Mouse (Mus musculus): ENCODE measurements around the gene Cldn13. TPM values are rescaled to one million over a fixed set of nuclear protein-coding genes. Genes with fewer than 3 reads are reported as not detected.

The Cldn13 gene
- polyA plus RNA-seq, 1 experiment from 2014 or later: 208 TPM

DNA sequence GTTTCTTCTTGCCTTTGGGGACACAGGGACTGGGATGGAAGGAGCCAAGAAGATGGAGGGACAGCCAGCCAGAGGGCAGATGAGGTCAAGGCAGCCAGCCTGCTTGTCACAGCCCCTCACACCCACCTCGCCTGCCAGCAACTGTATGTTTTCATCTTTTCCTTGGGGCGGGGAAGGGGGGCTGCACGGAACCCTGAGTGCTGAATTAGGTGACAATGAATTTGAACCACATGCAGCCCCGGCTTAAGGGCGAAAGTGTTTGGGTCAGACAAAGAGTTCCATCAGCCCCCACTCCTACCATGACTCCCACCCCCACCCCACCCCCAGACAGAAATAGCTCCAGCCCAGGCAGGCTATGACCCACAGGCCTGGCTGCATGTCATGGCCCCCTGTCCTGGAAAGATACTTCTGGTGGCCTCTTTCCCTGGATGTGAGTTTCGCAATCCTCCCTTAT, 24.7 kb downstream of the Cldn13 start:
- Histone ChIP-seq H3K27me3 (replicated peaks) (peaks cover 13% of the 10 kb centered on the region; the same call in 1 of the 2 replicates), H3K27ac (no peak overlapping the region), H3K4me3 (no peak overlapping the region), H3K9ac (no peak overlapping the region), H3K4me1 (no peaks in the 10 kb centered on the region), H3K4me2 (no peak overlapping the region), H3K36me3 (no peaks in the 10 kb centered on the region), H3K9me3 (replicated peaks) (no peaks in the 10 kb centered on the region)
- 72% methylated on average over 6 of the region's 6 CpGs for whole genome bisulfite sequencing (ENCODE audit: insufficient replicate concordance)
- ATAC-seq: no peak

- Histone ChIP-seq H3K4me1 (no peaks in the 10 kb centered on the region), H3K9ac (no peak overlapping the region), H3K4me2 (no peak overlapping the region), H3K4me3 (no peak overlapping the region), H3K9me3 (replicated peaks) (no peaks in the 10 kb centered on the region), H3K27ac (no peak overlapping the region), H3K27me3 (replicated peaks) (peaks cover 13% of the 10 kb centered on the region; the same call in 1 of the 2 replicates), H3K36me3 (no peaks in the 10 kb centered on the region)
- ATAC-seq: no peak
- 74% methylated on average over 7 of the region's 7 CpGs for WGBS (ENCODE audit: insufficient replicate concordance)
Observed at GRCm38 (mm10) chr5:134888505-134888904, 26.8 kb downstream of the Cldn13 start.

- WGBS (ENCODE audit: insufficient replicate concordance): 40% methylated on average over 18 of the region's 18 CpGs
- Histone ChIP-seq H3K9ac (no peak overlapping the region), H3K4me1 (no peaks in the 10 kb centered on the region), H3K27me3 (replicated peaks) (peaks cover 13% of the 10 kb centered on the region; the same call in 1 of the 2 replicates), H3K4me2 (no peak overlapping the region), H3K36me3 (no peaks in the 10 kb centered on the region), H3K9me3 (replicated peaks) (no peaks in the 10 kb centered on the region), H3K27ac (no peak overlapping the region; the same call in 1 of the 2 replicates), H3K4me3 (no peak overlapping the region)
- no peak for ATAC-seq
Observed at GRCm38 (mm10) chr5:134887447-134888335, 27.6 kb downstream of the Cldn13 start.

- 54% methylated on average over 3 of the region's 3 CpGs for WGBS (ENCODE audit: insufficient replicate concordance)
- Histone ChIP-seq H3K9ac (no peak overlapping the region), H3K9me3 (replicated peaks) (no peaks in the 10 kb centered on the region), H3K36me3 (no peaks in the 10 kb centered on the region), H3K27me3 (replicated peaks) (peaks cover 11% of the 10 kb centered on the region; the same call in 1 of the 2 replicates), H3K4me1 (no peaks in the 10 kb centered on the region), H3K27ac (no peak overlapping the region), H3K4me2 (no peak overlapping the region), H3K4me3 (no peak overlapping the region)
- no peak for ATAC-seq
Observed at GRCm38 (mm10) chr5:134883077-134883476, 32.2 kb downstream of the Cldn13 start.

GRCm38 (mm10) chr5:134876801-134877200, 38.5 kb downstream of the Cldn13 start:
- Histone ChIP-seq H3K4me2 (no peak overlapping the region), H3K4me1 (0 out of 2 replicates have a peak, but pooled peaks cover 3% of the 10 kb centered on the region), H3K27me3 (replicated peaks) (0 out of 2 replicates have a peak, but pooled peaks cover 10% of the 10 kb centered on the region), H3K27ac (no peak overlapping the region), H3K4me3 (no peak overlapping the region), H3K36me3 (no peaks in the 10 kb centered on the region), H3K9me3 (replicated peaks) (no peaks in the 10 kb centered on the region), H3K9ac (no peak overlapping the region)
- no peak for ATAC-seq
- WGBS (ENCODE audit: insufficient replicate concordance): 61% methylated on average over 10 of the region's 10 CpGs

DNA sequence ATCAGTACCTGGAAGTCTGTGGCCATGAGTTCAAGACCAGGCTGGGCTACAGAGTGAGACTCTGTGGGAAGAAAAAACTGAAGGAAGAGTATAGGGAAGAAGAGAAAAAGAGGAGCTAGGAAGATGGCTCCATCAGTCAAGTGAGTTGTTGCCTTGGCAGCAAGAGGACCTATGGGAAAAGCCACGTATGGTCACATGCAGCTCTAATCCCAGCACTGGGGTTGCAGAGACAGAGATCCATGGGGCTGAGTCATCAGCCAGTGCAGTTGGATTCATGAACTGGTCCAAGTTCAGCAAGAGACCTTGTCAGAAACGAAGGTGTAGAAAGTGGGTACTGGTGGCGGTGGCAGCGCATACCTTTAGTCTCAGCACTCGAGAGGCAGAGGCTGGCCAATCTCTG, 40.1 kb downstream of the Cldn13 start:
- Histone ChIP-seq H3K4me1 (0 out of 2 replicates have a peak, but pooled peaks cover 3% of the 10 kb centered on the region), H3K27me3 (replicated peaks) (0 out of 2 replicates have a peak, but pooled peaks cover 10% of the 10 kb centered on the region), H3K27ac (no peak overlapping the region), H3K4me3 (no peak overlapping the region), H3K9me3 (replicated peaks) (no peaks in the 10 kb centered on the region), H3K4me2 (no peak overlapping the region), H3K36me3 (no peaks in the 10 kb centered on the region), H3K9ac (no peak overlapping the region)
- WGBS (ENCODE audit: insufficient replicate concordance): 69% methylated on average over 5 of the region's 5 CpGs
- ATAC-seq: no peak

- Histone ChIP-seq H3K27me3 (replicated peaks) (0 out of 2 replicates have a peak, but pooled peaks cover 10% of the 10 kb centered on the region), H3K9me3 (replicated peaks) (no peaks in the 10 kb centered on the region), H3K4me2 (no peak overlapping the region), H3K27ac (no peak overlapping the region), H3K36me3 (no peaks in the 10 kb centered on the region), H3K4me1 (0 out of 2 replicates have a peak, but pooled peaks cover 3% of the 10 kb centered on the region), H3K4me3 (no peak overlapping the region), H3K9ac (no peak overlapping the region)
- WGBS (ENCODE audit: insufficient replicate concordance): 67% methylated on average over 21 of the region's 21 CpGs
- no peak for ATAC-seq
Observed at GRCm38 (mm10) chr5:134873956-134874879, 41.1 kb downstream of the Cldn13 start.

DNA sequence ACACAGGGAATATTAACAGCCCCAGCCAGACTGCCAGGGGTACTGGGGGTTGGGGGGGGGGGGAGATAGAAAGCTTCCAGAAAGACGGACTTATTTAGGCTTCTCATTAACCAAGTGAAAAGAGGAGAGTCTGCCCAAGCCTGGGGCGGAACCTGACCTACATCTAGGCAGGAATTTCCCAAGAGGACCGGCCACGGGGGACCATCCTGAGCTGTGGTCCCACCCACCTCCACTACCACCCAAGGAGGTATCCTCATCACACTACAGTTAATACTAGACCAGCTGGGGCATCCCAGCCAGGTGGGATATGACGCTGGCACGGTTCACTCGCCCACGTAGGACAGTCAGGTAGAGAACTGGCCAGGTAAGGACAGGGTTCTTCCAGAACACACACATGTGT, 42.3 kb downstream of the Cldn13 start:
- no peaks in the 10 kb centered on the region for H3K36me3 ChIP-seq
- WGBS (ENCODE audit: insufficient replicate concordance): 66% methylated on average over 8 of the region's 8 CpGs
- H3K9me3 ChIP-seq (replicated peaks): no peaks in the 10 kb centered on the region
- no peak overlapping the region for H3K9ac ChIP-seq
- no peak overlapping the region for H3K27ac ChIP-seq
- H3K4me2 ChIP-seq: no peak overlapping the region
- 0 out of 2 replicates have a peak, but pooled peaks cover 12% of the 10 kb centered on the region for H3K27me3 ChIP-seq (replicated peaks)
- 0 out of 2 replicates have a peak, but pooled peaks cover 3% of the 10 kb centered on the region for H3K4me1 ChIP-seq
- no peak overlapping the region for H3K4me3 ChIP-seq
- ATAC-seq: no peak

GRCm38 (mm10) chr5:134872597-134872996, 42.7 kb downstream of the Cldn13 start:
- 58% methylated on average over 5 of the region's 5 CpGs for WGBS (ENCODE audit: insufficient replicate concordance)
- no peak overlapping the region for H3K27ac ChIP-seq
- H3K36me3 ChIP-seq: no peaks in the 10 kb centered on the region

DNA sequence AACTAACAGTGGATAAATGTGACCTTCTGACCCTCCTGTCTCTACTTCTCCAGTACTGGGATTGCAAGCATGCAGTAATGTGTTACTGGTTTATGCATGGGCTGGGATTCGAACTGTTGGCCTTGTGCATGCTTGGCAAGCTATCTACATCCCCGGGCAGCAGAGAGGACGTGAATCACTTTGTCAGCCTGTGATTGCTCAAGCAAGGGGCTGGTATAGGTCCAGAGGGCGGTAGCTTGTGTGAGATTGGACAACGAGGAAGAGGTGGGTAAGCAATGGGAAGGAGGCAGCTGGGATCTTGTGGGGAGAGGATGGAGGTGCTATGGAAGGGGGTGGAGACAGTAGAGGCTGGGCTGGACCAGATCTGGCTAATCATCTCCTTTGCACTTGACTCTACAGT, 46.8 kb downstream of the Cldn13 start:
- no peak overlapping the region for H3K9ac ChIP-seq
- H3K9me3 ChIP-seq (replicated peaks): no peaks in the 10 kb centered on the region
- H3K4me3 ChIP-seq: no peak overlapping the region
- H3K27ac ChIP-seq: no peak overlapping the region
- H3K4me1 ChIP-seq: no peaks in the 10 kb centered on the region
- no peak for ATAC-seq
- H3K36me3 ChIP-seq: no peaks in the 10 kb centered on the region
- 50% methylated on average over 5 of the region's 5 CpGs for WGBS (ENCODE audit: insufficient replicate concordance)
- H3K27me3 ChIP-seq (replicated peaks): peaks cover 10% of the 10 kb centered on the region; the same call in 1 of the 2 replicates
- no peak overlapping the region for H3K4me2 ChIP-seq

More at GRCm38 (mm10) chr5:134872597-134872996, 42.7 kb downstream of the Cldn13 start:
- H3K27me3 ChIP-seq (replicated peaks): peaks cover 13% of the 10 kb centered on the region; the same call in 1 of the 2 replicates
- no peaks in the 10 kb centered on the region for H3K9me3 ChIP-seq (replicated peaks)
- no peak overlapping the region for H3K4me3 ChIP-seq
- ATAC-seq: no peak
- H3K9ac ChIP-seq: no peak overlapping the region
- H3K4me2 ChIP-seq: no peak overlapping the region
- 0 out of 2 replicates have a peak, but pooled peaks cover 3% of the 10 kb centered on the region for H3K4me1 ChIP-seq

- WGBS (ENCODE audit: insufficient replicate concordance): 52% methylated on average over 18 of the region's 18 CpGs
Observed at GRCm38 (mm10) chr5:134867320-134868144, 47.8 kb downstream of the Cldn13 start.

More at GRCm38 (mm10) chr5:134867320-134868144, 47.8 kb downstream of the Cldn13 start:
- H3K9me3 ChIP-seq (replicated peaks): no peaks in the 10 kb centered on the region
- no peaks in the 10 kb centered on the region for H3K4me1 ChIP-seq
- no peak for ATAC-seq
- no peak overlapping the region for H3K9ac ChIP-seq
- no peak overlapping the region for H3K27ac ChIP-seq
- H3K36me3 ChIP-seq: no peaks in the 10 kb centered on the region
- H3K4me2 ChIP-seq: no peak overlapping the region
- H3K4me3 ChIP-seq: no peak overlapping the region
- H3K27me3 ChIP-seq (replicated peaks): peaks cover 10% of the 10 kb centered on the region; the same call in 1 of the 2 replicates
